Mouse (Mus musculus) ES-E14 (cell line): Measurements from ENCODE around the gene Gm20715.
"Not testable (repeated sequence)": the region's sequence is repeated elsewhere in the genome, so short reads cannot be mapped to it uniquely, and the experiment has no call there.

Source experiments
- MAFK ChIP-seq: IDR thresholded peaks from 2 replicates; pipeline ENCODE4 v1.6.1; 2014; ENCODE audit warnings: mild to moderate bottlenecking, low read depth, low read length, inconsistent platforms; ENCODE audit not compliant: insufficient read depth
- ZNF384 ChIP-seq: IDR thresholded peaks from 2 replicates; pipeline ENCODE4 v1.6.1; 2012; ENCODE audit warnings: low read depth, low read length, inconsistent platforms

DNA sequence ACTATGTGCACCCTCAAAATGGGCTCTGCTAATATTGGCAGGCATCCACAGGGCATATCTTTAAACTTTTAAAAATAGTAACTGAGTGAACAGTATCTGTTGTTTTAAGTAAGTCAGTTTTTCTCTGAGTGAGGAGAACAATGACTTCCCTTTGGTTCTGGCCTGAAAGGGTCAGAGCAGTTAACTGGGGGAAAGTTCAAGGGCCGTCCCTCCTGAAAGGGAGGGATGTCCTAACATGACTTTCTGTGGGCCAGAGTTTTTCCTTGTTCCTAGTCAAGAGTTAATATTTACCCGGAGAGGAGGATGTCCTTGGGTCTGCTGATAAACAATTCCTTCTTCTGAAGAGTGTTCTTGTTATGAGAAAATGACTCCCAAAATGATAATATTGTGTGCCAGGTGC, 67.6 kb downstream of the Gm20715 start:
- TF ChIP-seq MAFK, ZNF384: not testable (repeated sequence)
